Mouse (Mus musculus): ENCODE data around the gene Slc15a5.
"Not testable (repeated sequence)": the region's sequence is repeated elsewhere in the genome, so short reads cannot be mapped to it uniquely, and the experiment has no call there.

Gene Slc15a5

GRCm38 (mm10) chr6:138079816-138080215 lies at the start of gene Slc15a5:
TSS of gene Slc15a5 (minus strand) at chr6:138079916.
- DNase-seq (ENCODE audit: low spot score), result no peak

DNA sequence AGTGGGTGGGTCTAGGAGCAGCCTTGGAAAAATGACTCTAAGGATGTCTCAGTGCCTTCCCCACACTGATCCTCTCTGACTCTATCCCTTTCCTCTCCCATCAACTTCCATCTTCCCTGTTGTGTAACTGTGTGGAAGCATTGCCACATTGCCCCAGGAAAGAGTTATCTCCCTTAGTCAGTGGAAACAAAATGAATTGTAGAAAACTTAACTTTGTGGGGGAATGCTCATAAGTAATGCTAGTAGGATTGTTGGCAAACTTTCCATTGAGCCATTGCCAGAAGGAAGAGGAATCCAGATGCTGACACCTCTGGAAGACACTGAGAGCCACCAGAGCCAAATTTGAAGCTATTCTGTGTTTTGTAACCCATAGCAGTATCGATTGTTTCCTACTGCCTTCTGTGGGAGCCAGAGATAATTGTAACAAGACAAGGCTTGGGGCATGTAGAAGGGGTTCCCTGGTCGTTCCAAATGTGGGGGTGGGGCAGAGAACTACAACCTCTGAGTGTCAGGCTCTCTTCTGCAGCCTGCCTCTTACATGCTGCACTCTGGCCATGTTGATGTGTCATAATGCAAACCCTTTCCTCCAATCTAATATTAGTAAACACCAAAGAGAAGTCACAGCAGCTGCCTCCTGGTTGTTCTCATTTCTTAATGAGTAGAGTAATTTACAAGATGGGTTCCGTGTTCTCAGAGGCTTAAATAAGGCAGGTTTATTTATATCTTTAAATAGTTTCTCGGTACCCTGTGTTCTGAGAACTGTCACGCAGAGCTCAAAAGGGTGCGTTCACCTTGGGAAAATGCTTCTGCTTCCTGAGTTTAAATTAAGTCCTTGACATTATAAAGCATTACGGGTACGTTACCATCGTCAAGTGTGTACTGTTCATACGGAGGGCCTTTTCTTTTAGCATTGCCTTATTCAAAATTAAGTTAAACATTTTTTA lies 48.9 kb upstream of the Slc15a5 start:
- no peak for DNase-seq (ENCODE audit: low spot score)

GRCm38 (mm10) chr6:138117496-138117895 lies 37.8 kb upstream of the Slc15a5 start:
- no peak for DNase-seq (ENCODE audit: low spot score)

DNA sequence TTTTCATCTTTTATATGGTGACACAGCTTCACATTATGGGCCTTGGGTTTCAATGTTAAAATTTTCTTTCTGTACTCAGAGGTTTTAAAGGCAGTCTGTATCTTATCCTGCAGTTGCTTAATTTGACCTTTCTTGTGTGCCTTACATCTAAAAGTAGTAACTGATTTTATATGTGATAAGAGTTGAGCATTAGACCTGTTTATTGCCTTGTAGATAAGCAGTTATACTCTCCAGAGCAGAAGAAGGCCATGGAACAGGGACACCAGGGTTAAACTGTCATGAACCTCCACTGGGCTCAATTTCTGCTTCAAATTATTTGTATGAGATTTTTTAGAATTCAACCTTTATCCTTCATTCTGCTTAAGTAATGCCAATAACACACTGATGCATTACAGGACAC lies 24.8 kb upstream of the Slc15a5 start:
- no peak for DNase-seq (ENCODE audit: low spot score)

DNA sequence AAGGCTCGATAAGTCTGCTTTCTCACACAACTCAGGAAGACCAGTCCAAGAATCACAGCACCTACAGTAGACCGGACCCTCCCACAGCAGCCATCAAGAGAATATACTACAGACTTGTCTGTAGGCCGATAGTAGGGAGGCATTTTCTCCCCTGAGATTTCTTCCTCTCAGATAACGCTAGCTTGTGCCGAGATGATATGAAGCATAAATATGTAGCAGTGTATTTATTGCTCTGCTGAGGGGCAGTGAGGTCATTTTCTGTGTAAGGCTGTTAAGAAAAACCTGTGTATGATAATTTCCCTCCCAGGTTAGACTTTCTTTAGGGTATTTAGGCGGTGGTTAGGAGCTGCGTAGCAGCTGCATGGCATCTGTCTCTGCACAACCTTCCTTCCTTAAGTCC lies 23.2 kb upstream of the Slc15a5 start:
- no peak for DNase-seq (ENCODE audit: low spot score)

- DNase-seq (ENCODE audit: low spot score), result no peak
Observed at GRCm38 (mm10) chr6:138101843-138102242, 22.1 kb upstream of the Slc15a5 start.

DNA sequence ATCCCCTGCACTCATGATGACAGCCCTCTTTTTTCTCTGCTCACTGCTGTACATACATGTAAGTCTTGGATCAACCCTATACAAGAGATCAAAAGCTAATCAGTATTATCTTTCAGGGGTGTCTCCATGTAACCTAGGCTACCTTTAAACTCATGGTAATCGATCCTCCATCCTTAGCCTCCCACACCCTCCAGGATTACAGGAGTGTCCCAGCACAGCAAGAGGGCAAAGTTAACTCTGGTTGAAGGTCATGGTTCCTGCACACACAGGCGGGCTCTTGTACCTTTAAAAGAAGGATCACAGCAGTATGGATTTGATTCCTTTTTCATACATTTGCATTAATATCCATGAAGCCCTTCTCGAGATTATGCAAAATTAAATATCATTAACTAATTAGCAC lies 19.9 kb upstream of the Slc15a5 start:
- DNase-seq (ENCODE audit: low spot score), result no peak

GRCm38 (mm10) chr6:138095060-138095459 lies 15.3 kb upstream of the Slc15a5 start:
- no peak for DNase-seq (ENCODE audit: low spot score)

GRCm38 (mm10) chr6:138092432-138092831 lies 12.7 kb upstream of the Slc15a5 start:
- DNase-seq (ENCODE audit: low spot score), result no peak

DNA sequence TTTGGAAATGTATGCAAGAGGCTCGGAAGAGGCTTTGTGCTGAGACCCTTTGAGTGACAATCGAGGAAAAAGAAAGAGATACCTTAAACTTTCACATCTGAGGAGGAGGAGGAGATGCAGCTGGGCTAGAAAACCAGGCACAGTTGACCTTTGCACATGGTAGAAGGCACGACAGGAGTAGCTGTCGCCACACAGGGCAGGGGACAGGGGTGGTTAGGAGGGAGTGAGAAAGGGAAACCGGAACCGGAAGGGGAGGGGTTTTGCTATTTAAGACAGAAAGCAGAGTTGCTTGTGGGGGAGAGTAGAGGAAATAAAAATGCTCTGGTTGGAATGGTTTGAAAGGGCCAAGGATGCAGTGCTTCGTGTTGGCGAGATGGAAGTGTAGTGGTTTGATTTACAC lies 9.4 kb upstream of the Slc15a5 start:
- DNase-seq (ENCODE audit: low spot score), result no peak

DNA sequence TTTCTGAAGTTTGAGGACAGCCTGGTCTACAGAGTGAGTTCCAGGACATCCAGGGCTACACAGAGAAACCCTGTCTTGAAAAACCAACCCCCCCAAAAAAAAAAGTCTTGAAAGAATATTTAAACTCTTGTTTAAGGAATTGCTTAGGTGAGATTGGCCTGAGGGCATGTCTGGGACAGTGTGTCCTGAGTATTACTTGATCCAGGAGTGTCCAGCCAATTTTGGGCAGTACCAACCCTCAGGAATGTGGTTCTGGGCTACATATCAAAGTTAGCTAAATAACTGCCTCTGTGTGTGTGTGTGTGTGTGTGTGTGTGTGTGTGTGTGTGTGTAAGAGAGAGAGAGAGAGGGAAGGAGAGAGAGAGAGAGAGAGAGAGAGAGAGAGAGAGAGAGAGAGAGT lies 6.7 kb upstream of the Slc15a5 start:
- not testable (repeated sequence) for DNase-seq (ENCODE audit: low spot score)

DNA sequence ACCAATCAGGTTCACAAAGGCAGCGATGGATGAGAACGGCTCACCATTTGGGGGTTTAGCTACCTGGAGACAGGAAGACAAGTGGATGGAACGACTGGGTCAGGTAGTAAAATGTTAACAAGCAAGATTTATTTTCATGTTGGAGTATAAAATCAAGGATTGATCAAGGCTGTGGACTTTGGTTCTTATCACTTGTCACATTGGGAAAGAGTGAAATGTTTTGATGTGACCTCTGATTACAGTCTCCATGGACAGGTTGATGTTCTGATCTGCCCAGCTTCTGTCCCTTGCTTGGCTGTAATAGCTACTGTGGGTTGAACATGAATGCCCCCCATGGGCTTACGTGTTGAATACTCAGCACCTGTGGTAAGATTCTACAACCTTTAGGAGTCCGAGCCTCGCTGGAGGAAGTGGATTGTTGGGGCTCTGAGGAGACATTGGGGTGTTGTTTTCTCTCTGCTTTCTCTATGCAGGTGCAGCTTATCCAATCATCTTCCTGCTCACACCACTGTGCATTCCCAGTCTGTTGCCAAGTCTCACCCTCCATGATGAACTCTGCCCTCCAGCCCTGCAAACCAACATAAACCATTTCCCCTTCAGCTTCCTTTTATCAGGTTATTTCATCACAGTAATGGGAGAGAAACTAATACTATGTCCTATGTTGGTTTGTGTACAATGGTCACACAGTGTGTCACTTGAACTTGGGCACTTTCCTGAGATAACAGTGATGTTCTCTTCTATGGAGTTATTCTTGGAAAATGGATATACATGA lies 1.2 kb upstream of the Slc15a5 start:
- DNase-seq (ENCODE audit: low spot score), result no peak

- DNase-seq (ENCODE audit: low spot score), result no peak
Observed at GRCm38 (mm10) chr6:138077681-138078439, 1.9 kb downstream of the Slc15a5 start.

DNA sequence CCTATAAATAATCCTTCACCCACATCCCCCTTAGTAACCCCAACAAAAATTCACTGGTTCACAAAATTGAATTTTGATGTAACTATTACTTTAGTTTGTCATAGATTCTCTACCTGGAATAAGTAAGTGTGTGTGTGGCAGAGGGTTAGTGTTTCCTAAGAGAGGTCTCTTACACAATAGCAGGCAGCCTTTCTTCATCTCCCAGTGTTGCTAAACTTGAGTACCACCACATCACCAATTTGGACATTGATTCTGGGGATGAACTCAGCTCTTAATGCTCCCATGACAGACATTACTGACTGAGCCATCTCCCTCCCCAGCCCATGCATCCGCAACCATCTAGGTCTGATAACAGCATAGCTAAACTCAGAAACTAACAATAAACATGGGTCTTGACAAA lies 4.0 kb downstream of the Slc15a5 start:
- DNase-seq (ENCODE audit: low spot score), result no peak

DNA sequence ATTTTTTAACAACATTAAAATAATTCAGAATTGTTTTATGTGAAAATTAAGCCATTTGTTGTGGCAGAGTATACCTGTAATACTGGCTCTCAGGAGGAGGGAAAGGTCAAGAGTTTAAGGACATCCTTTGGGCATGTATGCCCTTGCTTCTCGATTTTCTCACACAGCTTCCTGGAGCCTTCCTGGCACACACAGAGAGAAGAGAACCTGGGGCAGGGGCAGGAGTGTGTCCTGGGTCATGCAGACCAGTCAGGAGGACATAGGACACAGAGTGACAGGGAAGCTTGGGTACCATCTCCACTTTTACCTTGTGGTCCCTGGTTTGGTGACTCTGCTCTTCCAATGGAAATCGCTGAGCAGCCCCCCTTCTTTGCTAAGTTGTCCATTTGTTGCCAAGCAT lies 6.2 kb downstream of the Slc15a5 start:
- DNase-seq (ENCODE audit: low spot score), result no peak

DNA sequence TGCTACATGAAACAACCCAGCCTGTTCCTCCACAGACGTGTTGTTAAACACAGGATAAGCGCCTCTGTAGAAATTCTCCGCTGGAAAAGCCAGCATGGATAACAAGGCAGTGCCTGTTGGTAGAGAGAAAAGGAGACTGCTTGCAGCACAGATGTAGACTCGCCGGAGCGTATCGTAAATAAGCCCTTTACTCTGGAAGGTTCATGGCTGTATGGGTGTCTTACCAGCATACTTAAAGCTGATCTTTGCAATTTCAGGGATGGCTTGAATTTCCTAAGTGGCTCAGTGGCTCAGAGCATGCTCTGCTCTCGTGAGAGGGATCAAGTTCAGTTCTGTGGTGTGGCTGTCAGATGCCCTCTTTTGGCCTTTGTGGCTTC lies 6.8 kb downstream of the Slc15a5 start:
- DNase-seq (ENCODE audit: low spot score), result no peak

GRCm38 (mm10) chr6:138072110-138072962 lies 7.4 kb downstream of the Slc15a5 start:
- no peak for DNase-seq (ENCODE audit: low spot score)

DNA sequence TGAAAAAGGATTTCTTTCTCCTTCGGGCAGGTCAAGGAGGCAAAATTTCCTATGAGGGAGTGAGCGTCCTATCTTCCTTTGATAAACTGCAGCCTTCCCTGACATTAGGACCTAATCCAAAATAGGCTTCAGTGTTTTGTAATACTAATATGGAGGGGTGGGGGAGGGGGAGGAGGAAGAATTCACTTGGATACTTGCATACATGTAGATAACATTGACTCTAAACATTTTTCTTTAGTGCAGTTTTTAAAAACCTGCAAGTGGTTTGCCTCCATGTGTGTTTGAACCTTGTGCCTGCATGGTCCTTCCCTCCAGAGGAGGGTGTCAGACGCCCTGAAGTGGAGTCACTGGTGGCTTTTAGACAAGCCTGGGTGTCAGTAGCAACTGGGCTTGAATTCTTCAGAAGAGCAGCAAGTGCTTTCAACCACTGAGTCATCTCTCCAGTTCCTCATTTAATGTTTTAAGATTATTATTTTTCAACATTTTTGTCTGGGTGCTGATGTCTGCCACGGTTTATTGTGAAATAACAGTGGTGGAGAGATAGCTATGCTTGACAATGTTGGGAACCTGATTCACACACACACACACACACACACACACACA lies 8.1 kb downstream of the Slc15a5 start:
- no peak for DNase-seq (ENCODE audit: low spot score)

DNA sequence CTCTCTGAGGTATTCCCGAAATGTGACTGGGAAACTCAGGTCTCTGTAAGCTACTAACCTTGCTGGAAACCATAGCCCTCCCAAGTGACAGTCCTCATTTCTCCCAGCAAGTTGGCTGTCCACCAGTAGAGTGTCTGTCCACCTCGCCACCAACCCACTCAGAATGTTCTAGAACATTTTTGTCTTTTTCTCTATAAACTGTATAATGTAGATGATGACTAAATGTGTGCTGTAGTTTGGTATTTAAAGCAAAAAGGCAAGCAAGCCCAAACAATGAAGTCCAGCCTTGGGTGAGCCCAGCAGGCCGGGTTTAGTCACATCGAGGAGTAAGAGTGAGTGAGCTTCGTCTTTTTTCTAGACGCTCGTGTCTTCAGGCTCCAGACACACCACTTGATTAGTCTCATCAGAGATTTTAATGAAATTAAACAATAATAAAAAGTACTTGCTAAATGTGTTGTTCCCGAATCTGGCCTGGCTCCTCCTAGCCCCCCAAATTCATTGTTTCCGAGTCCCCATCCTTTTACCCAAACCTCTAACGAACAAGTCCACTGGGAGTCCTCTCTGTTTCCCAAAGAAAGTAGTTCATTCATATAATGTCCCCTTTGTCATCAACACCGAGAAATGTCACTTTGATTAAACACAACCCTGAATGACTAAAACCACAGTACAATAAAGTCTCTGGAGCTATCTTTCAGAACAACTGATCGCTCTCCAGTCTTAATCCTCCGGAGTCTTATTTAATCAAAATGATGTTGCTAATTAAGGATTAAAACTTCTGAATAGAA lies 8.8 kb downstream of the Slc15a5 start:
- DNase-seq (ENCODE audit: low spot score), result no peak

GRCm38 (mm10) chr6:138069921-138070320 lies 9.8 kb downstream of the Slc15a5 start:
- no peak for DNase-seq (ENCODE audit: low spot score)

Data from MN1 (cell line).